Mouse (Mus musculus) hindbrain, embryonic 11.5 days (tissue): ENCODE data around the gene Gm14226. TPM values are rescaled to one million over a fixed set of nuclear protein-coding genes. Genes with fewer than 3 reads are reported as not detected.
A peak's percentile ranks its signal among the peaks of the same experiment; 100 is the strongest.
"Not testable (repeated sequence)": the region's sequence is repeated elsewhere in the genome, so short reads cannot be mapped to it uniquely, and the experiment has no call there.

Source experiments
- ATAC-seq: fragments of 200-750 bp; cut with Nextera tagmentation; 2 replicates; pipeline ENCODE4 v1.8.0; 2017; ENCODE audit warnings: mild to moderate bottlenecking, moderate TSS enrichment, moderate library complexity; ENCODE audit not compliant: low FRiP score
- DNase-seq: peaks from one replicate; pipeline ENCODE4 v3.0.0-alpha.2; 2015; ENCODE audit warnings: low spot score
- H3K27ac ChIP-seq: fragments of 300-500 bp; sonication (generic); 2 replicates; pipeline ENCODE4 v1.5.1; 2014; ENCODE audit warnings: mild to moderate bottlenecking, low read depth, low read length
- H3K27me3 ChIP-seq: fragments of 300-500 bp; sonication (generic); 2 replicates; pipeline ENCODE4 v1.6.1; 2014; ENCODE audit warnings: mild to moderate bottlenecking, low read length, moderate library complexity, mixed read lengths; ENCODE audit not compliant: control insufficient read depth, insufficient read depth
- H3K36me3 ChIP-seq: fragments of 300-500 bp; sonication (generic); 2 replicates; pipeline ENCODE4 v1.6.1; 2014; ENCODE audit warnings: mild to moderate bottlenecking, low read length, moderate library complexity, mixed read lengths; ENCODE audit not compliant: control insufficient read depth, insufficient read depth
- H3K4me1 ChIP-seq: fragments of 300-500 bp; sonication (generic); replicated peaks from 2 replicates; pipeline ENCODE4 v1.6.1; 2014; ENCODE audit warnings: low read length, mixed read lengths; ENCODE audit not compliant: control insufficient read depth, insufficient read depth
- H3K4me2 ChIP-seq: fragments of 300-500 bp; sonication (generic); replicated peaks from 2 replicates; pipeline ENCODE4 v1.6.1; 2014; ENCODE audit warnings: mild to moderate bottlenecking, low read depth, low read length
- H3K4me3 ChIP-seq: fragments of 300-500 bp; sonication (generic); 2 replicates; pipeline ENCODE4 v1.5.1; 2014; ENCODE audit warnings: low read depth, low read length
- H3K9ac ChIP-seq: fragments of 300-500 bp; sonication (generic); 2 replicates; pipeline ENCODE4 v1.6.1; 2014; ENCODE audit warnings: low read depth, low read length
- H3K9me3 ChIP-seq: fragments of 300-500 bp; sonication (generic); 2 replicates; pipeline ENCODE4 v1.6.1; 2016; ENCODE audit warnings: low read length; ENCODE audit not compliant: control insufficient read depth
- WGBS: fragments of 180-500 bp; shearing (Covaris S2); extraction: QIAGEN DNeasy Blood & Tissue Kit; methylation state at CpG from one replicate; pipeline ENCODE4 v1.1.7; 2014; 5-methylcytosine and 5-hydroxymethylcytosine counted together
- polyA plus RNA-seq: library from polyadenylated mRNA; unstranded; fragments of >200 nt; fragmentation: Nextera tagmentation; extraction: Ambion mirVana; gene quantifications from 2 replicates; pipeline ENCODE4 v1.2.1, GENCODE M21; 2014

Gene Gm14226
- polyA plus RNA-seq: 0.60 and 0.62 TPM in 2 replicates

GRCm38 (mm10) chr2:155018251-155018755 lies at the start of gene Gm14226:
Gm14226 (plus strand) TSS chr2:155018266.
- H3K27me3 ChIP-seq, H3K4me1 ChIP-seq, DNase-seq, H3K9me3 ChIP-seq, ATAC-seq, H3K36me3 ChIP-seq: not testable (repeated sequence)
- Histone ChIP-seq H3K9ac (peak within 1 kb of the TSS; percentile 69), H3K4me2 (peak within 1 kb of the TSS; percentile 78), H3K27ac (peak within 1 kb of the TSS; percentile 64; the same call in 1 of the 2 replicates), H3K4me3 (peak within 1 kb of the TSS; percentile 41)
- WGBS: under 1% methylated on average over 21 of the region's 26 CpGs

- H3K27me3 ChIP-seq, H3K36me3 ChIP-seq, H3K9ac ChIP-seq, H3K4me2 ChIP-seq, H3K4me1 ChIP-seq, H3K27ac ChIP-seq, H3K4me3 ChIP-seq, H3K9me3 ChIP-seq: not testable (repeated sequence)
- DNase-seq: peak; percentile 30
- WGBS: 68% methylated on average over 14 of the region's 14 CpGs
- 0 out of 2 replicates have a peak, but pooled peaks have one; percentile 14 for ATAC-seq
Observed at GRCm38 (mm10) chr2:154969740-154970397, 48.2 kb upstream of the Gm14226 start.

GRCm38 (mm10) chr2:154971919-154972692 lies 46.0 kb upstream of the Gm14226 start:
- no peaks in the 10 kb centered on the region for H3K9me3 ChIP-seq
- H3K36me3 ChIP-seq: no peaks in the 10 kb centered on the region
- WGBS: 74% methylated on average over 18 of the region's 18 CpGs
- H3K4me1 ChIP-seq: no peaks in the 10 kb centered on the region
- ATAC-seq: no peak
- H3K27ac ChIP-seq: no peak overlapping the region
- no peak overlapping the region for H3K4me3 ChIP-seq
- H3K27me3 ChIP-seq: no peaks in the 10 kb centered on the region
- no peak overlapping the region for H3K9ac ChIP-seq
- no peak for DNase-seq
- no peak overlapping the region for H3K4me2 ChIP-seq

- Histone ChIP-seq H3K4me1 (no peaks in the 10 kb centered on the region), H3K27ac (no peak overlapping the region), H3K4me3 (no peak overlapping the region), H3K36me3 (no peaks in the 10 kb centered on the region), H3K9ac (no peak overlapping the region), H3K27me3 (no peaks in the 10 kb centered on the region), H3K9me3 (no peaks in the 10 kb centered on the region), H3K4me2 (no peak overlapping the region)
- DNase-seq: no peak
- 81% methylated on average over 5 of the region's 5 CpGs for WGBS
- no peak for ATAC-seq
Observed at GRCm38 (mm10) chr2:154972981-154973380, 45.1 kb upstream of the Gm14226 start.

- ATAC-seq (no peak), DNase-seq (no peak)
- Histone ChIP-seq H3K36me3 (no peaks in the 10 kb centered on the region), H3K9me3 (no peaks in the 10 kb centered on the region), H3K4me3 (no peak overlapping the region), H3K9ac (no peak overlapping the region), H3K27me3 (no peaks in the 10 kb centered on the region), H3K27ac (no peak overlapping the region), H3K4me1 (no peaks in the 10 kb centered on the region), H3K4me2 (no peak overlapping the region)
- 61% methylated on average over 1 of the region's 1 CpGs for WGBS
Observed at GRCm38 (mm10) chr2:154986609-154987008, 31.5 kb upstream of the Gm14226 start.

- Histone ChIP-seq H3K4me3 (no peak overlapping the region), H3K4me1 (no peaks in the 10 kb centered on the region), H3K36me3 (no peaks in the 10 kb centered on the region), H3K4me2 (no peak overlapping the region), H3K27ac (no peak overlapping the region), H3K9me3 (no peaks in the 10 kb centered on the region), H3K9ac (no peak overlapping the region), H3K27me3 (no peaks in the 10 kb centered on the region)
- WGBS: 87% methylated on average over 8 of the region's 8 CpGs
- ATAC-seq (no peak), DNase-seq (no peak)
Observed at GRCm38 (mm10) chr2:154991411-154991810, 26.7 kb upstream of the Gm14226 start.

GRCm38 (mm10) chr2:154992083-154992482 lies 26.0 kb upstream of the Gm14226 start:
- 83% methylated on average over 5 of the region's 5 CpGs for WGBS
- Histone ChIP-seq H3K36me3 (no peaks in the 10 kb centered on the region), H3K4me1 (no peaks in the 10 kb centered on the region), H3K27ac (no peak overlapping the region), H3K27me3 (no peaks in the 10 kb centered on the region), H3K9me3 (no peaks in the 10 kb centered on the region), H3K4me3 (no peak overlapping the region), H3K4me2 (no peak overlapping the region), H3K9ac (no peak overlapping the region)
- no peak for ATAC-seq
- DNase-seq: no peak

- Histone ChIP-seq H3K9me3 (no peaks in the 10 kb centered on the region), H3K27ac (no peak overlapping the region), H3K4me2 (no peak overlapping the region), H3K36me3 (no peaks in the 10 kb centered on the region), H3K4me3 (no peak overlapping the region), H3K9ac (no peak overlapping the region), H3K27me3 (no peaks in the 10 kb centered on the region), H3K4me1 (no peaks in the 10 kb centered on the region)
- ATAC-seq (no peak), DNase-seq (no peak)
- WGBS: 92% methylated on average over 11 of the region's 11 CpGs
Observed at GRCm38 (mm10) chr2:155005491-155005890, 12.6 kb upstream of the Gm14226 start.
